Mouse (Mus musculus): ENCODE data around the gene Gm20388. TPM values are rescaled to one million over a fixed set of nuclear protein-coding genes. Genes with fewer than 3 reads are reported as not detected.

Gene Gm20388
- polyA plus RNA-seq, 2 experiments = 8.5 TPM; not detected in 1

- H3K9ac ChIP-seq (replicated peaks) = no peak overlapping the region
- no peak for ATAC-seq (ENCODE audit: insufficient read depth)
- H3K4me2 ChIP-seq (ENCODE audit: low read depth) = no peak overlapping the region
- no peaks in the 10 kb centered on the region for H3K9me3 ChIP-seq (ENCODE audit: control insufficient read depth, low read length)
- WGBS (ENCODE audit: insufficient replicate concordance) = 83% methylated on average over 7 of the region's 7 CpGs
- no peaks in the 10 kb centered on the region for H3K4me1 ChIP-seq (replicated peaks; ENCODE audit: control insufficient read depth in 2 of 2, insufficient read depth in 2 of 2, low read length in 1 of 2)
- peaks cover 38% of the 10 kb centered on the region for H3K36me3 ChIP-seq (replicated peaks; ENCODE audit: control insufficient read depth, insufficient read depth, low read depth)
- H3K27ac ChIP-seq = no peak overlapping the region
- DNase-seq (ENCODE audit: low read depth in 3 of 3, low spot score in 3 of 3) = no peak
- TF ChIP-seq CTCF (IDR thresholded peaks at IDR 0.05; ENCODE audit: low read depth) (no peak), EP300 (IDR thresholded peaks at IDR 0.05; ENCODE audit: low read depth) (no peak)
- no peaks in the 10 kb centered on the region for H3K27me3 ChIP-seq (ENCODE audit: control insufficient read depth, insufficient read depth, low read length)
- no peak overlapping the region for H3K4me3 ChIP-seq (ENCODE audit: insufficient read depth in 1 of 2, low read depth in 2 of 2, low read length in 2 of 2)
These were observed 3478.4 kb downstream of the Gm20388 start for GRCm38 (mm10) chr8:123389026-123389425.

DNA sequence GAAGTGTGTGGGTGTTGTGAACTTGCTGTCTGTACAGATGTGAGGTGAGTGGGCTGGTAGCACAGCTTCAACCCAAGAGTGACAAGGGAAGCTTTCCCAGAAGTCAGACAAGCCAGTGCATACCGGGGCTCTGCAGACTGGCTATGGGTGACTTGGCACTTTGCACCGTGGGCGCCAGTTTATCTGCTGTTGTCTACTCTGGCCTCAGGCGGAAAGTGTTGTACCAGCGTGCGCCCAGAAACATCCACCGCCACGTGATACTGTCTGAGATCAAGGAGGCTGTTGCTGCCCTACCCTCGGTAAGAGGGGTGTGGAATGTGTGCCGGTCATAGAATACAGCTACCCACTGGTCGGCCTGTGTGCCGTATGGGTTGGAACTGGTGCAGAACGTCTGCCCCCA, 3487.7 kb downstream of the Gm20388 start:
- WGBS (ENCODE audit: insufficient replicate concordance) = 80% methylated on average over 13 of the region's 13 CpGs
- no peak for ATAC-seq (ENCODE audit: insufficient read depth)

GRCm38 (mm10) chr8:123401936-123402335, 3491.3 kb downstream of the Gm20388 start:
- ATAC-seq (ENCODE audit: insufficient read depth) (no peak), DNase-seq (ENCODE audit: low read depth in 3 of 3, low spot score in 3 of 3) (no peak)
- Histone ChIP-seq H3K4me1 (replicated peaks; ENCODE audit: control insufficient read depth in 2 of 2, insufficient read depth in 2 of 2, low read length in 1 of 2) (peaks cover 3% of the 10 kb centered on the region in 2 experiments; a peak in 3 of 4 replicates), H3K4me2 (ENCODE audit: low read depth) (no peak overlapping the region), H3K27ac (no peak overlapping the region), H3K4me3 (ENCODE audit: insufficient read depth in 1 of 2, low read depth in 2 of 2, low read length in 2 of 2) (no peak overlapping the region), H3K27me3 (ENCODE audit: control insufficient read depth, insufficient read depth, low read length) (no peaks in the 10 kb centered on the region), H3K36me3 (replicated peaks; ENCODE audit: control insufficient read depth, insufficient read depth, low read depth) (peaks cover 13% of the 10 kb centered on the region), H3K9ac (replicated peaks) (no peak overlapping the region), H3K9me3 (ENCODE audit: control insufficient read depth, low read length) (no peaks in the 10 kb centered on the region)
- TF ChIP-seq CTCF (IDR thresholded peaks at IDR 0.05; ENCODE audit: low read depth) (no peak), EP300 (IDR thresholded peaks at IDR 0.05; ENCODE audit: low read depth) (no peak)
- 83% methylated on average over 9 of the region's 9 CpGs for WGBS (ENCODE audit: insufficient replicate concordance)

More for the DNA sequence above, 3487.7 kb downstream of the Gm20388 start:
- TF ChIP-seq CTCF (IDR thresholded peaks at IDR 0.05; ENCODE audit: low read depth) (no peak), EP300 (IDR thresholded peaks at IDR 0.05; ENCODE audit: low read depth) (no peak)
- H3K9ac ChIP-seq (replicated peaks) = no peak overlapping the region
- no peak overlapping the region for H3K27ac ChIP-seq
- no peaks in the 10 kb centered on the region for H3K4me1 ChIP-seq (replicated peaks; ENCODE audit: control insufficient read depth in 2 of 2, insufficient read depth in 2 of 2, low read length in 1 of 2)
- peaks cover 30% of the 10 kb centered on the region for H3K36me3 ChIP-seq (replicated peaks; ENCODE audit: control insufficient read depth, insufficient read depth, low read depth)
- no peaks in the 10 kb centered on the region for H3K27me3 ChIP-seq (ENCODE audit: control insufficient read depth, insufficient read depth, low read length)
- H3K4me2 ChIP-seq (ENCODE audit: low read depth) = no peak overlapping the region
- no peak overlapping the region for H3K4me3 ChIP-seq (ENCODE audit: insufficient read depth in 1 of 2, low read depth in 2 of 2, low read length in 2 of 2)
- H3K9me3 ChIP-seq (ENCODE audit: control insufficient read depth, low read length) = no peaks in the 10 kb centered on the region
- no peak for DNase-seq (ENCODE audit: low read depth in 3 of 3, low spot score in 3 of 3)

DNA sequence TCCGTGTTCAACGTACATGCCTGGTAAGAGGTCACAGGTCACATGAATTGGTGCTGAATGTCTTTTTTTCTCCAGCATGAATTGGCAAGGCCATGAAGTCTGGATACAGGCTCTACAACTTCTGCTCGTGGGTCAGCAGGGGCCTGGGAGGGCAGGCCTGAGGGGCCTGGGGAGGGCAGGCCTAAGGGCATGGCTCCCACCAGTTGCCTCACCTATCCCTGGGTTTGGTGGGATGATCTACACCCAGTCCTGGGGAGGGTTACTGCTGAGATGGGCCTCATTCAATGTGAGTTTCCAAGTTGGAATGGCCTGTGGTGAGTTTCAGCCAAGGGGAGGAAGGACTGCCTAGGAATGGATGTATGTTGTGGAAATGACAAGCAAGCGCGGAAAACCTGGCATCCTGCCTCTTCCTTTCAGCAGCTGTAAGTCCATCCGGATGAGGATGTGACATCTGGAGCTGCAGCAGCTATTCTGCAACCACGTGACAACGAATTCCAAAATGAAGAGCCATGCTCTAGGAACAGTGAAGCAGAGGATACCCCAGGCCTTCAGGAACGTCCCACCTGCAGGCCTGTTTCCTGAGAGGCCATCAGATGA, 3492.2 kb downstream of the Gm20388 start:
- no peaks in the 10 kb centered on the region for H3K27me3 ChIP-seq (ENCODE audit: control insufficient read depth, insufficient read depth, low read length)
- H3K4me2 ChIP-seq (ENCODE audit: low read depth) = no peak overlapping the region
- no peak overlapping the region for H3K4me3 ChIP-seq (ENCODE audit: insufficient read depth in 1 of 2, low read depth in 2 of 2, low read length in 2 of 2)
- DNase-seq (ENCODE audit: low read depth in 3 of 3, low spot score in 3 of 3) (no peak), ATAC-seq (ENCODE audit: insufficient read depth) (no peak)
- TF ChIP-seq EP300 (IDR thresholded peaks at IDR 0.05; ENCODE audit: low read depth) = no peak
- no peak for TF ChIP-seq CTCF (IDR thresholded peaks at IDR 0.05; ENCODE audit: low read depth)
- 83% methylated on average over 9 of the region's 9 CpGs for WGBS (ENCODE audit: insufficient replicate concordance)
- no peak overlapping the region for H3K9ac ChIP-seq (replicated peaks)
- H3K36me3 ChIP-seq (replicated peaks; ENCODE audit: control insufficient read depth, insufficient read depth, low read depth) = peaks cover 13% of the 10 kb centered on the region
- H3K9me3 ChIP-seq (ENCODE audit: control insufficient read depth, low read length) = no peaks in the 10 kb centered on the region
- H3K27ac ChIP-seq = no peak overlapping the region
- peaks cover 3 to 6% of the 10 kb centered on the region in 2 experiments; a peak in 3 of 4 replicates for H3K4me1 ChIP-seq (replicated peaks; ENCODE audit: control insufficient read depth in 2 of 2, insufficient read depth in 2 of 2, low read length in 1 of 2)

GRCm38 (mm10) chr8:123404521-123404920, 3493.9 kb downstream of the Gm20388 start:
- TF ChIP-seq CTCF (IDR thresholded peaks at IDR 0.05; ENCODE audit: low read depth) (no peak), EP300 (IDR thresholded peaks at IDR 0.05; ENCODE audit: low read depth) (no peak)
- DNase-seq (ENCODE audit: low read depth in 3 of 3, low spot score in 3 of 3) (no peak), ATAC-seq (ENCODE audit: insufficient read depth) (no peak)
- WGBS (ENCODE audit: insufficient replicate concordance) = 44% methylated on average over 8 of the region's 8 CpGs
- Histone ChIP-seq H3K9me3 (ENCODE audit: control insufficient read depth, low read length) (no peaks in the 10 kb centered on the region), H3K9ac (replicated peaks) (no peak overlapping the region), H3K27me3 (ENCODE audit: control insufficient read depth, insufficient read depth, low read length) (no peaks in the 10 kb centered on the region), H3K27ac (no peak overlapping the region), H3K4me2 (ENCODE audit: low read depth) (no peak overlapping the region), H3K4me3 (ENCODE audit: insufficient read depth in 1 of 2, low read depth in 2 of 2, low read length in 2 of 2) (no peak overlapping the region), H3K4me1 (replicated peaks; ENCODE audit: control insufficient read depth in 2 of 2, insufficient read depth in 2 of 2, low read length in 1 of 2) (peaks cover 6 to 17% of the 10 kb centered on the region in 2 experiments), H3K36me3 (replicated peaks; ENCODE audit: control insufficient read depth, insufficient read depth, low read depth) (peaks cover 2% of the 10 kb centered on the region; the same call in 1 of the 2 replicates)

All from liver, embryonic 14.5 days (tissue).